Mouse (Mus musculus) erythroblast, embryonic 14.5 days (primary cell): ENCODE measurements around the gene Col27a1. TPM values are rescaled to one million over a fixed set of nuclear protein-coding genes. Genes with fewer than 3 reads are reported as not detected.

ENCODE experiments used
- H3K27me3 ChIP-seq: 2 replicates; pipeline ENCODE4 v1.6.1; 2012; ENCODE audit warnings: inconsistent platforms; ENCODE audit not compliant: control insufficient read depth
- H3K36me3 ChIP-seq: 2 replicates; pipeline ENCODE4 v1.6.1; 2012; ENCODE audit warnings: mild to moderate bottlenecking, inconsistent platforms; ENCODE audit not compliant: control insufficient read depth
- H3K4me1 ChIP-seq: 2 replicates; pipeline ENCODE4 v1.6.1; 2012; ENCODE audit warnings: inconsistent platforms; ENCODE audit not compliant: control insufficient read depth
- H3K4me3 ChIP-seq: replicated peaks from 2 replicates; pipeline ENCODE3; 2012; ENCODE audit warnings: moderate library complexity, mild to moderate bottlenecking, inconsistent platforms
- H3K9me3 ChIP-seq: 2 replicates; pipeline ENCODE4 v1.6.1; 2012; ENCODE audit warnings: low read length, inconsistent platforms, mixed read lengths; ENCODE audit not compliant: control insufficient read depth
- GATA1 ChIP-seq: IDR thresholded peaks from 2 replicates; pipeline ENCODE4 v1.6.1; 2012; ENCODE audit warnings: low read length, inconsistent platforms, mixed read lengths
- TAL1 ChIP-seq: IDR thresholded peaks from 3 replicates; pipeline ENCODE4 v1.6.1; 2012; ENCODE audit warnings: low read length, inconsistent platforms, mixed read lengths
- polyA plus RNA-seq: library from polyadenylated mRNA; stranded (reverse); fragments of >175 nt; gene quantifications from 2 replicates; pipeline ENCODE4 v1.2.3, GENCODE M21; 2012

The Col27a1 gene
- polyA plus RNA-seq, 1 experiment = 0.01 TPM

- no peaks in the 10 kb centered on the region for H3K4me1 ChIP-seq
- H3K36me3 ChIP-seq = no peaks in the 10 kb centered on the region; the same call in 1 of the 2 replicates
- H3K4me3 ChIP-seq = no peak overlapping the region
- H3K9me3 ChIP-seq = no peaks in the 10 kb centered on the region
- no peaks in the 10 kb centered on the region for H3K27me3 ChIP-seq
- TF ChIP-seq TAL1 = no peak
- TF ChIP-seq GATA1 = no peak
These were observed 38.0 kb downstream of the Col27a1 start for GRCm38 (mm10) chr4:63251760-63252159.

GRCm38 (mm10) chr4:63253716-63254115 lies 39.9 kb downstream of the Col27a1 start:
- H3K4me3 ChIP-seq = no peak overlapping the region

GRCm38 (mm10) chr4:63254151-63254550 lies 40.3 kb downstream of the Col27a1 start:
- no peaks in the 10 kb centered on the region for H3K9me3 ChIP-seq
- no peaks in the 10 kb centered on the region for H3K27me3 ChIP-seq
- H3K36me3 ChIP-seq = no peaks in the 10 kb centered on the region; the same call in 1 of the 2 replicates
- no peak overlapping the region for H3K4me3 ChIP-seq
- TF ChIP-seq TAL1 (no peak), GATA1 (no peak)
- H3K4me1 ChIP-seq = no peaks in the 10 kb centered on the region

More at GRCm38 (mm10) chr4:63253716-63254115, 39.9 kb downstream of the Col27a1 start:
- no peaks in the 10 kb centered on the region for H3K9me3 ChIP-seq
- H3K4me1 ChIP-seq = no peaks in the 10 kb centered on the region
- no peaks in the 10 kb centered on the region; the same call in 1 of the 2 replicates for H3K36me3 ChIP-seq
- H3K27me3 ChIP-seq = no peaks in the 10 kb centered on the region
- TF ChIP-seq TAL1 = no peak
- no peak for TF ChIP-seq GATA1

GRCm38 (mm10) chr4:63256371-63256770 lies 42.6 kb downstream of the Col27a1 start:
- Histone ChIP-seq H3K4me3 (no peak overlapping the region), H3K27me3 (no peaks in the 10 kb centered on the region), H3K9me3 (no peaks in the 10 kb centered on the region), H3K4me1 (no peaks in the 10 kb centered on the region), H3K36me3 (no peaks in the 10 kb centered on the region; the same call in 1 of the 2 replicates)
- TF ChIP-seq GATA1 = no peak

- Histone ChIP-seq H3K36me3 (no peaks in the 10 kb centered on the region; the same call in 1 of the 2 replicates), H3K27me3 (no peaks in the 10 kb centered on the region), H3K4me1 (no peaks in the 10 kb centered on the region), H3K4me3 (no peak overlapping the region), H3K9me3 (no peaks in the 10 kb centered on the region)
- TF ChIP-seq TAL1 (no peak), GATA1 (no peak)
These were observed 43.5 kb downstream of the Col27a1 start for GRCm38 (mm10) chr4:63257346-63257745.

- no peak overlapping the region for H3K4me3 ChIP-seq
- no peaks in the 10 kb centered on the region for H3K27me3 ChIP-seq
- H3K4me1 ChIP-seq = no peaks in the 10 kb centered on the region
- no peaks in the 10 kb centered on the region for H3K9me3 ChIP-seq
- H3K36me3 ChIP-seq = no peaks in the 10 kb centered on the region; the same call in 1 of the 2 replicates
- TF ChIP-seq GATA1 = no peak
- no peak for TF ChIP-seq TAL1
These were observed 44.3 kb downstream of the Col27a1 start for GRCm38 (mm10) chr4:63258096-63258495.

- Histone ChIP-seq H3K4me3 (no peak overlapping the region), H3K9me3 (no peaks in the 10 kb centered on the region), H3K4me1 (no peaks in the 10 kb centered on the region), H3K36me3 (no peaks in the 10 kb centered on the region; the same call in 1 of the 2 replicates), H3K27me3 (no peaks in the 10 kb centered on the region)
- no peak for TF ChIP-seq TAL1
- TF ChIP-seq GATA1 = no peak
These were observed 45.3 kb downstream of the Col27a1 start for GRCm38 (mm10) chr4:63259066-63259465.

GRCm38 (mm10) chr4:63260506-63260905 lies 46.7 kb downstream of the Col27a1 start:
- Histone ChIP-seq H3K4me1 (no peaks in the 10 kb centered on the region), H3K27me3 (no peaks in the 10 kb centered on the region), H3K36me3 (no peaks in the 10 kb centered on the region; the same call in 1 of the 2 replicates), H3K4me3 (no peak overlapping the region), H3K9me3 (no peaks in the 10 kb centered on the region)
- TF ChIP-seq GATA1 (no peak), TAL1 (no peak)

GRCm38 (mm10) chr4:63262941-63263340 lies 49.1 kb downstream of the Col27a1 start:
- no peaks in the 10 kb centered on the region for H3K27me3 ChIP-seq
- no peaks in the 10 kb centered on the region; the same call in 1 of the 2 replicates for H3K36me3 ChIP-seq
- TF ChIP-seq GATA1 = no peak
- no peak for TF ChIP-seq TAL1
- no peaks in the 10 kb centered on the region for H3K9me3 ChIP-seq
- no peak overlapping the region for H3K4me3 ChIP-seq
- no peaks in the 10 kb centered on the region for H3K4me1 ChIP-seq

GRCm38 (mm10) chr4:63266276-63266675 lies 52.5 kb downstream of the Col27a1 start:
- Histone ChIP-seq H3K4me1 (no peaks in the 10 kb centered on the region), H3K4me3 (no peak overlapping the region), H3K27me3 (no peaks in the 10 kb centered on the region), H3K36me3 (no peaks in the 10 kb centered on the region; the same call in 1 of the 2 replicates), H3K9me3 (no peaks in the 10 kb centered on the region)
- no peak for TF ChIP-seq GATA1
- TF ChIP-seq TAL1 = no peak
